Mouse (Mus musculus) neutrophil, adult 83 days (primary cell): Measurements from ENCODE around the gene Glrp1. TPM values are rescaled to one million over a fixed set of nuclear protein-coding genes. Genes with fewer than 3 reads are reported as not detected.

ENCODE experiments used
- total RNA-seq, 2 experiments: library from RNA; stranded (reverse); gene quantifications; one replicate each; pipeline ENCODE4 v1.2.4; 2023

The Glrp1 gene
- not detected for total RNA-seq

DNA sequence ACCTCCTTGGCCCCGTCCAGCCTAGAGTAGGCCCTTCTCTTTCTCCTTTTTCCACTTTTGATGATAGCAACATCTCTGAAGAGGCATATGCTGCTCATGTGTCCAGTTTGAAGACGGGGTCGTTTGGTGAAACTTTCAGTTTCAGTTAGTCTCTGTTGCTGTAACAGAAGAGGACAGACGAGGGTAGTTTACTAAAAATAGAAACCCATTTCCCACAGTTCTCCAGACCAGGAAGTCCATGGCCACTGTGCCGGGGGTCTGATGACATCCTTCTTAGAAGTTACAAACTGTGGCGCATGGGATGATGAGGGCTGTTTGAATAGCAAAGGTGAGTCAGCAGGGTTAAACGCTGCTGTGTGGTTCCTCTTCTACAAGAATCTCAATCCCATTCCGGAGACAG lies at the start of gene Glrp1:
TSS of gene Glrp1 (minus strand) at position 278 of the 400 bp plus-strand sequence.

Other genes starting within 250 kb of the Glrp1 start
- gene Hjurp, start 232.4 kb downstream of the Glrp1 start, total RNA-seq = 100 to 1,000 TPM; 220 to 228 TPM
- not detected for gene Trpm8, start 232.4 kb downstream of the Glrp1 start, total RNA-seq
- not detected for gene Spp2, start 103.1 kb downstream of the Glrp1 start, total RNA-seq
- gene Arl4c, start 192.2 kb upstream of the Glrp1 start, total RNA-seq = 10 to 100 TPM; 30.6 to 32.5 TPM